In the genomic region with DNA sequence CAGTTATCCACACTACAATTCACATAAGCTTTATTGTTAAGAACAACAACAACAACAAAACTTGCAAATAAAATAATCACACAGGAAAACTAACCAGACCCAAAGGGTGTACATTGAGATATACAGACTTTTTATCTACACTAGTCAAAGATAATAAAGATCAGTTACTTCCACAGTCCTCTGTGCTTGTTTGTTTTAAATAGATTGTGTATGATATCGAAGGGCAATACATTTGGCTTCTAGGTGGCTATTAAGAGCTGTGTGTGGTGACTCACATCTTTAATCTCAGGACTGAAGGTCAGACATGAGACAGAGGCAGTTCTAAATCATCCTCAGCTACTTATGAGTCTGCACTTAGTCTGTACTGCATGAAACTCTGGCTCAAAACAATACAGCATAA, we compare ENCODE assay signal across 17 mouse cellular contexts. TPM values are rescaled to one million over a fixed set of nuclear protein-coding genes. Genes with fewer than 3 reads are reported as not detected.
DNase-seq lines count a peak whose midpoint lies in the region; ATAC-seq and TF ChIP-seq lines count a peak whose summit lies in the region.
"Had no signal": no experiment of that assay in that cellular context is flagged by ENCODE, and none has a peak within 500 bp of the region (broad histone marks: within the 10 kb centered on the region; RNA-seq: fewer than 3 reads in every experiment).

No protein-coding gene starts in this region.

- H3K27me3 ChIP-seq in stomach, embryonic 15.5 days (replicated peaks), result no peaks in the 10 kb centered on the region
- no peaks in the 10 kb centered on the region for H3K27me3 ChIP-seq in stomach, postnatal 0 days (ENCODE audit: control insufficient read depth, insufficient read depth, low read length)
- no peaks in the 10 kb centered on the region for H3K27me3 ChIP-seq in liver, embryonic 12.5 days (replicated peaks)
- no peaks in the 10 kb centered on the region for H3K27me3 ChIP-seq in forebrain, embryonic 13.5 days
- H3K27me3 ChIP-seq: embryonic facial prominence, embryonic 13.5 days; forebrain, embryonic 12.5 days; lung, embryonic 15.5 days; neural tube, embryonic 13.5 days had no signal

- no peaks in the 10 kb centered on the region for H3K9me3 ChIP-seq in stomach, embryonic 15.5 days
- H3K9me3 ChIP-seq in stomach, postnatal 0 days (ENCODE audit: control insufficient read depth, low read length), result no peaks in the 10 kb centered on the region
- no peaks in the 10 kb centered on the region for H3K9me3 ChIP-seq in liver, embryonic 12.5 days (replicated peaks)
- no peaks in the 10 kb centered on the region for H3K9me3 ChIP-seq in forebrain, embryonic 13.5 days (replicated peaks)
- H3K9me3 ChIP-seq: embryonic facial prominence, embryonic 13.5 days; forebrain, embryonic 12.5 days; limb, embryonic 10.5 days; lung, embryonic 15.5 days; neural tube, embryonic 13.5 days had no signal

- ATAC-seq in stomach, embryonic 15.5 days (ENCODE audit: insufficient read depth, low FRiP score, low read depth), result peak; percentile 40; the same call in 1 of the 2 replicates
- ATAC-seq in stomach, postnatal 0 days (ENCODE audit: low FRiP score, low TSS enrichment), result no peak; the same call in 1 of the 2 replicates
- peak; percentile 13 for ATAC-seq in erythroblast, adult 5-6 weeks (replicated peaks; ENCODE audit: low FRiP score, poor library complexity, severe bottlenecking)
- ATAC-seq in liver, embryonic 12.5 days, result peak; percentile 17
- ATAC-seq in forebrain, embryonic 13.5 days, result no peak

- WGBS in stomach, embryonic 15.5 days, result 38% methylated on average over 1 of the region's 1 CpGs
- 38% methylated on average over 1 of the region's 1 CpGs for WGBS in stomach, postnatal 0 days
- 14% methylated on average over 1 of the region's 1 CpGs for WGBS in liver, embryonic 12.5 days (ENCODE audit: insufficient replicate concordance)
- WGBS in forebrain, embryonic 13.5 days, result 89% methylated on average over 1 of the region's 1 CpGs

- 0 out of 2 replicates have a peak, but pooled peaks cover 4% of the 10 kb centered on the region for H3K4me1 ChIP-seq in stomach, embryonic 15.5 days
- no peaks in the 10 kb centered on the region for H3K4me1 ChIP-seq in stomach, postnatal 0 days (replicated peaks; ENCODE audit: control insufficient read depth, insufficient read depth)
- peaks cover 87% of the 10 kb centered on the region for H3K4me1 ChIP-seq in liver, embryonic 12.5 days
- no peaks in the 10 kb centered on the region for H3K4me1 ChIP-seq in forebrain, embryonic 13.5 days
- H3K4me1 ChIP-seq: neural tube, embryonic 13.5 days had no signal

- H3K36me3 ChIP-seq in stomach, embryonic 15.5 days, result no peaks in the 10 kb centered on the region
- no peaks in the 10 kb centered on the region for H3K36me3 ChIP-seq in stomach, postnatal 0 days (ENCODE audit: control insufficient read depth, insufficient read depth, low read length)
- H3K36me3 ChIP-seq in liver, embryonic 12.5 days, result no peaks in the 10 kb centered on the region
- H3K36me3 ChIP-seq in forebrain, embryonic 13.5 days (ENCODE audit: poor library complexity, severe bottlenecking), result no peaks in the 10 kb centered on the region
- H3K36me3 ChIP-seq: embryonic facial prominence, embryonic 13.5 days; forebrain, embryonic 12.5 days; limb, embryonic 10.5 days; lung, embryonic 15.5 days; neural tube, embryonic 13.5 days had no signal

- H3K9ac ChIP-seq in stomach, embryonic 15.5 days, result no peak overlapping the region
- H3K9ac ChIP-seq in stomach, postnatal 0 days (ENCODE audit: low read length), result no peak overlapping the region
- peak overlapping the region; percentile 64 for H3K9ac ChIP-seq in liver, embryonic 12.5 days
- no peak overlapping the region for H3K9ac ChIP-seq in forebrain, embryonic 13.5 days
- H3K9ac ChIP-seq: embryonic facial prominence, embryonic 13.5 days; forebrain, embryonic 12.5 days; lung, embryonic 15.5 days; neural tube, embryonic 13.5 days had no signal

- no peak overlapping the region for H3K27ac ChIP-seq in stomach, embryonic 15.5 days
- H3K27ac ChIP-seq in stomach, postnatal 0 days (replicated peaks), result no peak overlapping the region
- H3K27ac ChIP-seq in liver, embryonic 12.5 days, result peak overlapping the region; percentile 96
- H3K27ac ChIP-seq in forebrain, embryonic 13.5 days, result no peak overlapping the region
- H3K27ac ChIP-seq: embryonic facial prominence, embryonic 13.5 days; forebrain, embryonic 12.5 days; limb, embryonic 10.5 days; lung, embryonic 15.5 days; neural tube, embryonic 13.5 days had no signal

- H3K4me3 ChIP-seq in stomach, embryonic 15.5 days (replicated peaks), result no peak overlapping the region
- H3K4me3 ChIP-seq in stomach, postnatal 0 days (ENCODE audit: low read depth, low read length), result no peak overlapping the region
- 0 out of 2 replicates have a peak overlapping the region, but pooled peaks have one; percentile 34 for H3K4me3 ChIP-seq in liver, embryonic 12.5 days
- no peak overlapping the region for H3K4me3 ChIP-seq in forebrain, embryonic 13.5 days
- H3K4me3 ChIP-seq: embryonic facial prominence, embryonic 13.5 days; forebrain, embryonic 12.5 days; limb, embryonic 10.5 days; lung, embryonic 15.5 days; neural tube, embryonic 13.5 days had no signal

- no peak overlapping the region for H3K4me2 ChIP-seq in stomach, embryonic 15.5 days
- H3K4me2 ChIP-seq in stomach, postnatal 0 days (replicated peaks; ENCODE audit: low read depth), result no peak overlapping the region
- H3K4me2 ChIP-seq in liver, embryonic 12.5 days, result peak overlapping the region; percentile 65
- no peak overlapping the region for H3K4me2 ChIP-seq in forebrain, embryonic 13.5 days
- H3K4me2 ChIP-seq: embryonic facial prominence, embryonic 13.5 days; forebrain, embryonic 12.5 days; lung, embryonic 15.5 days; neural tube, embryonic 13.5 days had no signal

- no peak for TF ChIP-seq EP300 in stomach, postnatal 0 days (optimal IDR thresholded peaks at IDR 0.05)

- TF ChIP-seq CTCF in stomach, postnatal 0 days (IDR thresholded peaks at IDR 0.05; ENCODE audit: low read depth), result no peak

- DNase-seq in stomach, postnatal 0 days (ENCODE audit: low spot score), result no peak
- DNase-seq in cerebellum, adult 11-12 months, result no peak
- no peak for DNase-seq in frontal cortex, postnatal 14 days (ENCODE audit: low spot score in 2 of 2)
- DNase-seq: cerebellum, adult 18-20 months; kidney, adult 11 months; kidney, postnatal 4 days; layer of hippocampus, postnatal 36 days; thymus, postnatal 14 days had no signal

RNA-seq across cellular contexts. Expression of gene Rap1a, which starts 6.5 kb away (rescaled TPM):
- polyA plus RNA-seq in stomach, embryonic 15.5 days (2015; fragmentation: Nextera tagmentation; extraction: Ambion mirVana), result 141 and 146 TPM in 2 replicates
- 119 and 120 TPM in 2 replicates for polyA plus RNA-seq in stomach, postnatal 0 days (2015; fragmentation: Nextera tagmentation; extraction: Ambion mirVana)
- 67.7 and 77.8 TPM in 2 replicates for total RNA-seq in erythroblast, adult 5-6 weeks (2015; ENCODE audit: low replicate concordance)
- 99.3 and 137 TPM in 2 replicates for total RNA-seq in erythroblast, adult 5-6 weeks (2017; ENCODE audit: low replicate concordance)
- polyA plus RNA-seq in liver, embryonic 12.5 days (2016; fragmentation: Nextera tagmentation; extraction: Ambion mirVana), result 114 and 122 TPM in 2 replicates
- 73.2 and 84.7 TPM in 2 replicates for polyA plus RNA-seq in forebrain, embryonic 13.5 days (2015; fragmentation: Nextera tagmentation; extraction: Ambion mirVana)

Comparison
In these comparisons a context has a peak if more than half of its experiments do, and no peak if none do; other contexts are left out.
1. ATAC-seq: peak in stomach, embryonic 15.5 days (single experiment), erythroblast, adult 5-6 weeks (single experiment) and liver, embryonic 12.5 days (single experiment); none in stomach, postnatal 0 days (single experiment) and forebrain, embryonic 13.5 days (single experiment).